Mouse (Mus musculus): ENCODE results near the gene Gm17334. TPM values are rescaled to one million over a fixed set of nuclear protein-coding genes. Genes with fewer than 3 reads are reported as not detected.

Gm17334 gene
- polyA plus RNA-seq, 1 experiment from 2014 or later: not detected

- no peak overlapping the region for H3K9ac ChIP-seq
- no peaks in the 10 kb centered on the region for H3K9me3 ChIP-seq
- WGBS: 50% methylated on average over 5 of the region's 5 CpGs
- no peak overlapping the region for H3K4me3 ChIP-seq
- no peaks in the 10 kb centered on the region for H3K36me3 ChIP-seq
- no peak overlapping the region for H3K27ac ChIP-seq
- no peak overlapping the region for H3K4me2 ChIP-seq
- no peaks in the 10 kb centered on the region for H3K4me1 ChIP-seq
- ATAC-seq (ENCODE audit: insufficient number of reproducible peaks, insufficient read depth, low FRiP score, low TSS enrichment, low read depth): no peak
- H3K27me3 ChIP-seq: no peaks in the 10 kb centered on the region
These were observed 37.2 kb upstream of the Gm17334 start for GRCm38 (mm10) chr11:53810156-53810555.

GRCm38 (mm10) chr11:53809354-53809753 is 36.4 kb upstream of the Gm17334 start:
- no peak overlapping the region for H3K9ac ChIP-seq
- no peak overlapping the region for H3K4me3 ChIP-seq
- H3K27ac ChIP-seq: no peak overlapping the region
- H3K4me1 ChIP-seq: no peaks in the 10 kb centered on the region
- no peaks in the 10 kb centered on the region for H3K9me3 ChIP-seq
- no peak for ATAC-seq (ENCODE audit: insufficient number of reproducible peaks, insufficient read depth, low FRiP score, low TSS enrichment, low read depth)
- no peaks in the 10 kb centered on the region for H3K36me3 ChIP-seq
- 47% methylated on average over 5 of the region's 5 CpGs for WGBS
- no peak overlapping the region for H3K4me2 ChIP-seq
- no peaks in the 10 kb centered on the region for H3K27me3 ChIP-seq

- Histone ChIP-seq H3K9ac (no peak overlapping the region), H3K36me3 (no peaks in the 10 kb centered on the region), H3K4me1 (no peaks in the 10 kb centered on the region), H3K4me2 (no peak overlapping the region), H3K9me3 (no peaks in the 10 kb centered on the region), H3K27me3 (no peaks in the 10 kb centered on the region), H3K4me3 (no peak overlapping the region), H3K27ac (no peak overlapping the region)
- WGBS: 54% methylated on average over 9 of the region's 9 CpGs
- no peak for ATAC-seq (ENCODE audit: insufficient number of reproducible peaks, insufficient read depth, low FRiP score, low TSS enrichment, low read depth)
These were observed 32.8 kb upstream of the Gm17334 start for GRCm38 (mm10) chr11:53805786-53806185.

- H3K4me2 ChIP-seq: no peak overlapping the region
- no peak for ATAC-seq (ENCODE audit: insufficient number of reproducible peaks, insufficient read depth, low FRiP score, low TSS enrichment, low read depth)
- no peaks in the 10 kb centered on the region for H3K27me3 ChIP-seq
- H3K36me3 ChIP-seq: no peaks in the 10 kb centered on the region
- no peaks in the 10 kb centered on the region for H3K9me3 ChIP-seq
- H3K9ac ChIP-seq: no peak overlapping the region
- WGBS: 80% methylated on average over 14 of the region's 14 CpGs
- no peaks in the 10 kb centered on the region for H3K4me1 ChIP-seq
- no peak overlapping the region for H3K27ac ChIP-seq
- H3K4me3 ChIP-seq: no peak overlapping the region
These were observed 31.8 kb upstream of the Gm17334 start for GRCm38 (mm10) chr11:53804569-53805344.

GRCm38 (mm10) chr11:53803494-53803893 is 30.5 kb upstream of the Gm17334 start:
- no peaks in the 10 kb centered on the region for H3K36me3 ChIP-seq
- H3K4me1 ChIP-seq: no peaks in the 10 kb centered on the region
- no peak overlapping the region for H3K27ac ChIP-seq
- H3K9me3 ChIP-seq: no peaks in the 10 kb centered on the region
- whole genome bisulfite sequencing: 81% methylated on average over 6 of the region's 6 CpGs
- no peaks in the 10 kb centered on the region for H3K27me3 ChIP-seq
- no peak overlapping the region for H3K4me2 ChIP-seq
- no peak for ATAC-seq (ENCODE audit: insufficient number of reproducible peaks, insufficient read depth, low FRiP score, low TSS enrichment, low read depth)
- H3K9ac ChIP-seq: no peak overlapping the region
- no peak overlapping the region for H3K4me3 ChIP-seq

GRCm38 (mm10) chr11:53803093-53803492 is 30.1 kb upstream of the Gm17334 start:
- Histone ChIP-seq H3K4me1 (no peaks in the 10 kb centered on the region), H3K4me2 (no peak overlapping the region), H3K36me3 (no peaks in the 10 kb centered on the region), H3K4me3 (no peak overlapping the region), H3K27ac (no peak overlapping the region), H3K9ac (no peak overlapping the region), H3K9me3 (no peaks in the 10 kb centered on the region), H3K27me3 (no peaks in the 10 kb centered on the region)
- no peak for ATAC-seq (ENCODE audit: insufficient number of reproducible peaks, insufficient read depth, low FRiP score, low TSS enrichment, low read depth)
- WGBS: 73% methylated on average over 12 of the region's 12 CpGs

- WGBS: 82% methylated on average over 5 of the region's 5 CpGs
- Histone ChIP-seq H3K4me3 (no peak overlapping the region), H3K9me3 (no peaks in the 10 kb centered on the region)
These were observed 28.0 kb upstream of the Gm17334 start for GRCm38 (mm10) chr11:53800975-53801374.

GRCm38 (mm10) chr11:53800036-53800435 is 27.0 kb upstream of the Gm17334 start:
- WGBS: 67% methylated on average over 4 of the region's 4 CpGs
- Histone ChIP-seq H3K27ac (no peak overlapping the region), H3K4me3 (no peak overlapping the region), H3K9ac (no peak overlapping the region), H3K4me2 (no peak overlapping the region), H3K36me3 (no peaks in the 10 kb centered on the region), H3K4me1 (peaks cover 23% of the 10 kb centered on the region), H3K27me3 (no peaks in the 10 kb centered on the region), H3K9me3 (no peaks in the 10 kb centered on the region)
- no peak for ATAC-seq (ENCODE audit: insufficient number of reproducible peaks, insufficient read depth, low FRiP score, low TSS enrichment, low read depth)

More at GRCm38 (mm10) chr11:53800975-53801374, 28.0 kb upstream of the Gm17334 start:
- H3K36me3 ChIP-seq: no peaks in the 10 kb centered on the region
- H3K4me2 ChIP-seq: no peak overlapping the region
- no peak for ATAC-seq (ENCODE audit: insufficient number of reproducible peaks, insufficient read depth, low FRiP score, low TSS enrichment, low read depth)
- no peak overlapping the region for H3K9ac ChIP-seq
- no peak overlapping the region for H3K27ac ChIP-seq
- H3K4me1 ChIP-seq: peaks cover 15% of the 10 kb centered on the region
- no peaks in the 10 kb centered on the region for H3K27me3 ChIP-seq

- no peak for ATAC-seq (ENCODE audit: insufficient number of reproducible peaks, insufficient read depth, low FRiP score, low TSS enrichment, low read depth)
- no peak overlapping the region for H3K9ac ChIP-seq
- H3K4me2 ChIP-seq: no peak overlapping the region
- H3K27ac ChIP-seq: no peak overlapping the region
- no peaks in the 10 kb centered on the region for H3K27me3 ChIP-seq
- H3K9me3 ChIP-seq: no peaks in the 10 kb centered on the region
- no peak overlapping the region for H3K4me3 ChIP-seq
- H3K4me1 ChIP-seq: peaks cover 27% of the 10 kb centered on the region
- WGBS: 93% methylated on average over 10 of the region's 10 CpGs
- no peaks in the 10 kb centered on the region for H3K36me3 ChIP-seq
These were observed 25.2 kb upstream of the Gm17334 start for GRCm38 (mm10) chr11:53798041-53798711.

GRCm38 (mm10) chr11:53797386-53797920 is 24.5 kb upstream of the Gm17334 start:
- no peak for ATAC-seq (ENCODE audit: insufficient number of reproducible peaks, insufficient read depth, low FRiP score, low TSS enrichment, low read depth)
- peaks cover 30% of the 10 kb centered on the region for H3K4me1 ChIP-seq

GRCm38 (mm10) chr11:53796409-53797151 is 23.6 kb upstream of the Gm17334 start:
- no peaks in the 10 kb centered on the region for H3K27me3 ChIP-seq
- no peaks in the 10 kb centered on the region for H3K9me3 ChIP-seq
- WGBS: 51% methylated on average over 12 of the region's 12 CpGs
- H3K36me3 ChIP-seq: no peaks in the 10 kb centered on the region
- no peak for ATAC-seq (ENCODE audit: insufficient number of reproducible peaks, insufficient read depth, low FRiP score, low TSS enrichment, low read depth)
- H3K27ac ChIP-seq: no peak overlapping the region
- H3K4me3 ChIP-seq: no peak overlapping the region
- 0 out of 2 replicates have a peak overlapping the region, but pooled peaks have one; percentile 21 for H3K9ac ChIP-seq
- H3K4me2 ChIP-seq: no peak overlapping the region
- H3K4me1 ChIP-seq: peaks cover 30% of the 10 kb centered on the region

More at GRCm38 (mm10) chr11:53797386-53797920, 24.5 kb upstream of the Gm17334 start:
- 43% methylated on average over 6 of the region's 6 CpGs for WGBS
- no peaks in the 10 kb centered on the region for H3K9me3 ChIP-seq
- H3K9ac ChIP-seq: no peak overlapping the region
- no peak overlapping the region for H3K27ac ChIP-seq
- no peaks in the 10 kb centered on the region for H3K36me3 ChIP-seq
- H3K27me3 ChIP-seq: no peaks in the 10 kb centered on the region
- H3K4me2 ChIP-seq: no peak overlapping the region
- no peak overlapping the region for H3K4me3 ChIP-seq

Measured in embryonic facial prominence, embryonic 13.5 days (tissue).